Mouse (Mus musculus) lung, embryonic 14.5 days (tissue): ENCODE measurements around the gene Gm20826. TPM values are rescaled to one million over a fixed set of nuclear protein-coding genes. Genes with fewer than 3 reads are reported as not detected.
"Not testable (repeated sequence)": the region's sequence is repeated elsewhere in the genome, so short reads cannot be mapped to it uniquely, and the experiment has no call there.

Experiments used
- ATAC-seq: fragments of 200-750 bp; cut with Nextera tagmentation; 2 replicates; pipeline ENCODE4 v1.8.0; 2017; ENCODE audit warnings: mild to moderate bottlenecking, moderate TSS enrichment, moderate library complexity; ENCODE audit not compliant: insufficient read depth
- DNase-seq: peaks from one replicate; pipeline ENCODE4 v3.0.0-alpha.2; 2015
- H3K27ac ChIP-seq: fragments of 300-500 bp; sonication (generic); 2 replicates; pipeline ENCODE4 v1.5.1; 2014; ENCODE audit warnings: low read depth, mild to moderate bottlenecking, moderate library complexity
- H3K27me3 ChIP-seq: fragments of 300-500 bp; sonication (generic); 2 replicates; pipeline ENCODE4 v1.6.1; 2014; ENCODE audit warnings: low read length, control low read depth; ENCODE audit not compliant: insufficient read depth
- H3K36me3 ChIP-seq: fragments of 300-500 bp; sonication (generic); 2 replicates; pipeline ENCODE4 v1.6.1; 2014; ENCODE audit warnings: control low read depth; ENCODE audit not compliant: insufficient read depth
- H3K4me1 ChIP-seq: fragments of 300-500 bp; sonication (generic); 2 replicates; pipeline ENCODE4 v1.6.1; 2014; ENCODE audit warnings: antibody characterized with exemption, control low read depth; ENCODE audit not compliant: insufficient read depth
- H3K4me2 ChIP-seq: fragments of 300-500 bp; sonication (generic); 2 replicates; pipeline ENCODE4 v1.6.1; 2014; ENCODE audit warnings: mild to moderate bottlenecking
- H3K4me3 ChIP-seq: fragments of 300-500 bp; sonication (generic); 2 replicates; pipeline ENCODE4 v1.5.1; 2014; ENCODE audit warnings: low read depth, low read length
- H3K9ac ChIP-seq: fragments of 300-500 bp; sonication (generic); 2 replicates; pipeline ENCODE4 v1.6.1; 2014
- H3K9me3 ChIP-seq: fragments of 300-500 bp; sonication (generic); 2 replicates; pipeline ENCODE4 v1.6.1; 2016; ENCODE audit warnings: low read depth, low read length, control low read depth
- WGBS: fragments of 180-500 bp; shearing (Covaris S2); extraction: QIAGEN DNeasy Blood & Tissue Kit; methylation state at CpG from one replicate; pipeline ENCODE4 v1.1.7; 2014; 5-methylcytosine and 5-hydroxymethylcytosine counted together
- polyA plus RNA-seq: library from polyadenylated mRNA; unstranded; fragments of >200 nt; fragmentation: Nextera tagmentation; extraction: Ambion mirVana; gene quantifications from 2 replicates; pipeline ENCODE4 v1.2.1, GENCODE M21; 2014

The Gm20826 gene
- polyA plus RNA-seq, result 0.05 TPM in 1 of 2 replicates, not detected in the other

DNA sequence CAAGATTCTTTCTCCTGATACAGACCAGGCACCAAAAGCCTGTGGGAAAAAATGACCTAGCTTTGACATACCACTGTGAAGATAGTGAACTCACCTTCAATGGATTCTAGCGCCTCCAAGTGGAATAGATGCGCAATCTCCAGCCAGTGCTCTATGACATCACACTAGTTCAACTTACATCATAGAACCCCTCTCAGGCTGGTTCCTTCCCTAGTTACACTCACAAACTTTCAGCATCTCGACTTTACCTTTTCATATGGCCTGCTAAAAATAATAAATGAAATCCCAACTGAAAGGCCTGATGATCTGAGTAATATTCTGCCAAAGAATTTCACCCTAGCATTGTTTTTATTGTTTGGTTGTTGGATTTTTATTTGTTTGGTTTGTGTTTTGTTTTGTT, at the start of gene Gm20826:
Gene Gm20826 (minus strand): TSS at position 101 of the 400 bp plus-strand sequence.
- H3K36me3 ChIP-seq, H3K9me3 ChIP-seq, H3K27me3 ChIP-seq, ATAC-seq, H3K9ac ChIP-seq, H3K27ac ChIP-seq, H3K4me2 ChIP-seq, DNase-seq, H3K4me1 ChIP-seq, H3K4me3 ChIP-seq: not testable (repeated sequence)
- no CpG with 5 or more reads among the region's 3 CpGs for WGBS

Other genes with a start within 250 kb of the Gm20826 start
- not detected in 2 replicates for gene Gm21788, start 233.5 kb downstream of the Gm20826 start, polyA plus RNA-seq
- not detected in 2 replicates for gene Gm28576, start 84.5 kb upstream of the Gm20826 start, polyA plus RNA-seq